37 mouse cellular contexts compared by ENCODE assay signal in the genomic region with DNA sequence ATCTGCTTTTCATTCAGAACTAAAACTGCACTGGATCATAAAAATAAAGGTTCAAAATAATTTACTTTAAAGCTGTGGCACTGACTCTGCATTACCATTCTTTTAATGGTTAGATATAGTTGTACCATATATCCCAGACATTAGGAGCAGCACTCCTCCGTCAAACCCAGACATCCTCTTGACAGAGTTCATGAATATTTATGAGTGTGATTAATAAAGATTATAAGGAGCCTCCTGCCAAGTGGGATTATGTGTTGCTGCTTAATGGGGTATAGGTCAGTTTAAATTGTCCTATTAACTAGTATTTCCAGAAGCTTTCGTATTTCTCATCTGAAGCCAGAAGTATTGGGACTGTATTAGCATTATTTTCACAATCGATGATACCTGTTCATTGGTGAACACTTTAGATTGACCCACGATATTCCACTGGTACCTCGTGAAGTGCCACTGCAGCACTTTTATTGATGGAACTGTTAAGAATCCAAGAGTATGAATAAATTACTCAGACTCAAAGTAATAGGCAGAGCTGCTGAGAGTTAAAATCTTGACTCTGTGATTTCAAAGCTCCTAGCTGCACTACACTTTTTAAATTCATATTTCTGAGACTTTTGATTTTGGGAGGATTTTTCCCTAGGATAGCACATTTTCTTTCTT.
A peak's percentile ranks its signal among the peaks of the same experiment; 100 is the strongest.
DNase-seq lines count a peak whose midpoint lies in the region; ATAC-seq lines count a peak whose summit lies in the region.
"Had no signal": no experiment of that assay in that cellular context is flagged by ENCODE, and none has a peak within 500 bp of the region (broad histone marks: within the 10 kb centered on the region; RNA-seq: fewer than 3 reads in every experiment).

No protein-coding gene starts in this region.

- H3K27me3 ChIP-seq in midbrain, embryonic 11.5 days (ENCODE audit: control insufficient read depth, insufficient read depth, low read length) = no peaks in the 10 kb centered on the region
- H3K27me3 ChIP-seq in midbrain, embryonic 10.5 days (ENCODE audit: low read depth, poor library complexity, severe bottlenecking) = no peaks in the 10 kb centered on the region
- no peaks in the 10 kb centered on the region for H3K27me3 ChIP-seq in forebrain, embryonic 13.5 days
- no peaks in the 10 kb centered on the region for H3K27me3 ChIP-seq in forebrain, embryonic 15.5 days
- H3K27me3 ChIP-seq: embryonic facial prominence, embryonic 15.5 days; intestine, embryonic 15.5 days; limb, embryonic 15.5 days; neural tube, embryonic 13.5 days had no signal

- no peaks in the 10 kb centered on the region for H3K9me3 ChIP-seq in midbrain, embryonic 11.5 days (ENCODE audit: control insufficient read depth, low read length)
- no peaks in the 10 kb centered on the region for H3K9me3 ChIP-seq in midbrain, embryonic 10.5 days (replicated peaks)
- no peaks in the 10 kb centered on the region for H3K9me3 ChIP-seq in forebrain, embryonic 13.5 days (replicated peaks)
- no peaks in the 10 kb centered on the region for H3K9me3 ChIP-seq in forebrain, embryonic 15.5 days
- H3K9me3 ChIP-seq: embryonic facial prominence, embryonic 10.5 days; embryonic facial prominence, embryonic 15.5 days; intestine, embryonic 15.5 days; limb, embryonic 10.5 days; limb, embryonic 15.5 days; neural tube, embryonic 13.5 days had no signal

- ATAC-seq in midbrain, embryonic 11.5 days (ENCODE audit: low FRiP score) = peak; percentile 83
- ATAC-seq in forebrain, embryonic 13.5 days = peak; percentile 91
- ATAC-seq in forebrain, embryonic 15.5 days (replicated peaks) = peak; percentile 70
- ATAC-seq: activated CD4-positive, CD25-positive, alpha-beta regulatory T cell, adult 4 months; hindbrain, embryonic 16.5 days; intestine, embryonic 15.5 days had no signal

- no peak overlapping the region for H3K27ac ChIP-seq in midbrain, embryonic 11.5 days (ENCODE audit: low read depth, low read length)
- H3K27ac ChIP-seq in midbrain, embryonic 10.5 days (replicated peaks) = no peak overlapping the region
- H3K27ac ChIP-seq in forebrain, embryonic 13.5 days = no peak overlapping the region
- no peak overlapping the region for H3K27ac ChIP-seq in forebrain, embryonic 15.5 days (replicated peaks)
- H3K27ac ChIP-seq: embryonic facial prominence, embryonic 10.5 days; embryonic facial prominence, embryonic 15.5 days; gastrocnemius, adult 2 months; intestine, embryonic 15.5 days; limb, embryonic 10.5 days; limb, embryonic 15.5 days; liver, embryonic 14.5 days; macrophage; neural tube, embryonic 13.5 days; stomach, postnatal 0 days had no signal

- DNase-seq in midbrain, embryonic 11.5 days (ENCODE audit: low spot score, missing footprints) = no peak
- DNase-seq in midbrain, embryonic 10.5 days (ENCODE audit: low spot score) = no peak
- peak; percentile 11 for DNase-seq in retina, embryonic 14.5 days (ENCODE audit: low spot score)
- DNase-seq in spleen, postnatal 10 days (ENCODE audit: low spot score in 2 of 2) = no peak
- no peak for DNase-seq in left cerebral cortex, adult 9 months (ENCODE audit: low spot score in 2 of 2)
- DNase-seq: adrenal gland, adult 2 months; adrenal gland, postnatal 36 days; B cell, adult 2 months; cerebellum, adult 2 months; cerebellum, postnatal 14 days; gastrocnemius, adult 2 months; gastrocnemius, postnatal 36 days; heart, adult 18-20 months; heart, postnatal 4 days; kidney, adult 2 months; kidney, postnatal 36 days; layer of hippocampus, postnatal 36 days; lung, adult 2 months; lung, postnatal 10 days; right cerebral cortex, postnatal 25 days; thymus, adult 18-20 months; thymus, postnatal 25 days had no signal

- H3K9ac ChIP-seq in midbrain, embryonic 11.5 days (ENCODE audit: low read length) = no peak overlapping the region
- H3K9ac ChIP-seq in forebrain, embryonic 13.5 days = no peak overlapping the region
- H3K9ac ChIP-seq in forebrain, embryonic 15.5 days (replicated peaks) = no peak overlapping the region
- H3K9ac ChIP-seq: embryonic facial prominence, embryonic 15.5 days; intestine, embryonic 15.5 days; limb, embryonic 15.5 days; liver, embryonic 14.5 days; neural tube, embryonic 13.5 days had no signal

- H3K4me3 ChIP-seq in midbrain, embryonic 11.5 days (ENCODE audit: low read depth, low read length) = no peak overlapping the region
- H3K4me3 ChIP-seq in midbrain, embryonic 10.5 days = no peak overlapping the region
- no peak overlapping the region for H3K4me3 ChIP-seq in forebrain, embryonic 13.5 days
- H3K4me3 ChIP-seq in forebrain, embryonic 15.5 days = no peak overlapping the region
- H3K4me3 ChIP-seq: embryonic facial prominence, embryonic 10.5 days; embryonic facial prominence, embryonic 15.5 days; gastrocnemius, adult 2 months; intestine, embryonic 15.5 days; limb, embryonic 10.5 days; limb, embryonic 15.5 days; myocyte; neural tube, embryonic 13.5 days had no signal

- WGBS in midbrain, embryonic 11.5 days = 59% methylated on average over 5 of the region's 5 CpGs
- 71% methylated on average over 5 of the region's 5 CpGs for WGBS in midbrain, embryonic 10.5 days
- WGBS in forebrain, embryonic 13.5 days = 26% methylated on average over 5 of the region's 5 CpGs
- WGBS in forebrain, embryonic 15.5 days = 18% methylated on average over 5 of the region's 5 CpGs

- H3K4me1 ChIP-seq in midbrain, embryonic 11.5 days (ENCODE audit: control insufficient read depth, insufficient read depth, low read length) = no peaks in the 10 kb centered on the region
- peaks cover 5% of the 10 kb centered on the region; the same call in 1 of the 2 replicates for H3K4me1 ChIP-seq in midbrain, embryonic 10.5 days
- H3K4me1 ChIP-seq in forebrain, embryonic 13.5 days = peaks cover 5% of the 10 kb centered on the region; the same call in 1 of the 2 replicates
- H3K4me1 ChIP-seq in forebrain, embryonic 15.5 days = peaks cover 7% of the 10 kb centered on the region; the same call in 1 of the 2 replicates
- H3K4me1 ChIP-seq: embryonic facial prominence, embryonic 10.5 days; embryonic facial prominence, embryonic 15.5 days; intestine, embryonic 15.5 days; limb, embryonic 10.5 days; limb, embryonic 15.5 days; neural tube, embryonic 13.5 days had no signal

- H3K36me3 ChIP-seq in midbrain, embryonic 11.5 days (ENCODE audit: control insufficient read depth, insufficient read depth, low read length) = no peaks in the 10 kb centered on the region
- H3K36me3 ChIP-seq in midbrain, embryonic 10.5 days = no peaks in the 10 kb centered on the region
- no peaks in the 10 kb centered on the region for H3K36me3 ChIP-seq in forebrain, embryonic 13.5 days (ENCODE audit: poor library complexity, severe bottlenecking)
- no peaks in the 10 kb centered on the region for H3K36me3 ChIP-seq in forebrain, embryonic 15.5 days
- H3K36me3 ChIP-seq: embryonic facial prominence, embryonic 10.5 days; embryonic facial prominence, embryonic 15.5 days; intestine, embryonic 15.5 days; limb, embryonic 10.5 days; limb, embryonic 15.5 days; neural tube, embryonic 13.5 days had no signal

- H3K4me2 ChIP-seq in midbrain, embryonic 11.5 days = no peak overlapping the region
- no peak overlapping the region for H3K4me2 ChIP-seq in forebrain, embryonic 13.5 days
- no peak overlapping the region for H3K4me2 ChIP-seq in forebrain, embryonic 15.5 days (replicated peaks)
- H3K4me2 ChIP-seq: embryonic facial prominence, embryonic 15.5 days; heart, embryonic 11.5 days; intestine, embryonic 15.5 days; limb, embryonic 15.5 days; neural tube, embryonic 13.5 days had no signal
